Mouse (Mus musculus): Measurements from ENCODE around the gene Rcan3.

- no peak for TF ChIP-seq CTCF (IDR thresholded peaks at IDR 0.05; ENCODE audit: extremely low read depth, insufficient read depth, low read length)
- no peak for TF ChIP-seq POLR2A (IDR thresholded peaks at IDR 0.05; ENCODE audit: extremely low read depth, insufficient read depth, low read length)
These were observed 52.3 kb downstream of the Rcan3 start for GRCm38 (mm10) chr4:135381355-135381754.

Measured in cortical plate, adult 2 months (tissue).